Mouse (Mus musculus): ENCODE data around the gene Kmt2c. TPM values are rescaled to one million over a fixed set of nuclear protein-coding genes. Genes with fewer than 3 reads are reported as not detected.

Kmt2c gene
- total and polyA plus RNA-seq, 2 experiments, result 5.1 to 20.1 TPM

DNA sequence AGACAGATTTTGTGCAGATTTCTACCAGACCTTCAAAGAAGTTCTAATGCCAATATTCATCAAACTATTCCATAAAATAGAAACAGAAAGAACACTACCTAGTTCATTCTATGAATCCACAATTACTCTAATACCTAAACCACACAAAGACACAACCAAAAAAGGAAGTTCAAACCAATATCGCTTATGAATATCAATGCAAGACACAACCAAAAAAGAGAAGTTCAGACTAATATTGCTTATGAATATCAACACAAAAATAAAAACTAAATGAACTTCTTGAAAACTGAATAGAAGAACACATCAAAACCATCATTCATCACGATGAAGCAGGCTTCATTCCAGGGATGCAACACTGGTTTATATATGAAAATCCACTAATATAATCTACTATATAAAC lies 101.9 kb downstream of the Kmt2c start:
- peaks cover 2% of the 10 kb centered on the region; the same call in 1 of the 2 replicates for H3K79me2 ChIP-seq (ENCODE audit: control insufficient read depth, insufficient read depth, low read length)
- no peak for DNase-seq (ENCODE audit: extremely low read depth, low read depth, low spot score)
- peaks cover 16% of the 10 kb centered on the region for H3K36me3 ChIP-seq (ENCODE audit: control insufficient read depth, insufficient read depth, low read length)
- H3K27me3 ChIP-seq (ENCODE audit: control insufficient read depth, insufficient read depth, low read length), result no peaks in the 10 kb centered on the region
- H3K4me1 ChIP-seq (ENCODE audit: control insufficient read depth, insufficient read depth, low read length), result no peaks in the 10 kb centered on the region
- no peak for TF ChIP-seq CTCF (IDR thresholded peaks at IDR 0.05; ENCODE audit: low read depth, low read length)
- TF ChIP-seq POLR2A (IDR thresholded peaks at IDR 0.05; ENCODE audit: extremely low read depth, insufficient read depth, low read length), result no peak
- no peak overlapping the region for H3K9ac ChIP-seq (ENCODE audit: low read depth, low read length)
- no peak overlapping the region for H3K4me3 ChIP-seq (ENCODE audit: insufficient read depth, low read depth, low read length)
- H3K27ac ChIP-seq (replicated peaks; ENCODE audit: insufficient read depth, low read depth, low read length), result no peak overlapping the region
- WGBS, result 91% methylated on average over 2 of the region's 2 CpGs

DNA sequence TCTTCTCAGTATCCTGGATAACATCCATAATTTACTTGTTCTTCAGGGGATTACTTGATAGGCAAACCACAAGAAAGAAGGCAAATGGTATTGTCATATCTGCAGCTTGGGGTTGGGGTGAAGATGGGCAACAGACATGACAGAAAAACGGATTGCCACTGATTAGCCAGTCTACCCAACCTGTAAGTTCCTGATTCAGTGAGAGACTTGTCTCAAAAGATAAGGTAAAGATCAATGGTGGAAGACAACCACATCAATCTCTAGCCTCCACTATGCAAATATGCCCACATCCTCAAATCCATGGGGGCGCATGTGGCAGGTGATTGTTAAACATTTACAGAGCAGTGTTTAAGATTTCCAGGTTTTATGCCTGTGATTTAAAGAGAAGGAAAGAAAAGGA lies 105.9 kb downstream of the Kmt2c start:
- DNase-seq (ENCODE audit: extremely low read depth, low read depth, low spot score), result no peak
- no peak overlapping the region for H3K27ac ChIP-seq (replicated peaks; ENCODE audit: insufficient read depth, low read depth, low read length)
- TF ChIP-seq POLR2A (IDR thresholded peaks at IDR 0.05; ENCODE audit: extremely low read depth, insufficient read depth, low read length) (no peak), CTCF (IDR thresholded peaks at IDR 0.05; ENCODE audit: low read depth, low read length) (no peak)
- no peaks in the 10 kb centered on the region for H3K27me3 ChIP-seq (ENCODE audit: control insufficient read depth, insufficient read depth, low read length)
- WGBS, result 78% methylated on average over 2 of the region's 2 CpGs
- H3K36me3 ChIP-seq (ENCODE audit: control insufficient read depth, insufficient read depth, low read length), result peaks cover 11% of the 10 kb centered on the region
- no peaks in the 10 kb centered on the region; the same call in 1 of the 2 replicates for H3K79me2 ChIP-seq (ENCODE audit: control insufficient read depth, insufficient read depth, low read length)
- no peaks in the 10 kb centered on the region for H3K4me1 ChIP-seq (ENCODE audit: control insufficient read depth, insufficient read depth, low read length)
- H3K9ac ChIP-seq (ENCODE audit: low read depth, low read length), result no peak overlapping the region
- no peak overlapping the region for H3K4me3 ChIP-seq (ENCODE audit: insufficient read depth, low read depth, low read length)

DNA sequence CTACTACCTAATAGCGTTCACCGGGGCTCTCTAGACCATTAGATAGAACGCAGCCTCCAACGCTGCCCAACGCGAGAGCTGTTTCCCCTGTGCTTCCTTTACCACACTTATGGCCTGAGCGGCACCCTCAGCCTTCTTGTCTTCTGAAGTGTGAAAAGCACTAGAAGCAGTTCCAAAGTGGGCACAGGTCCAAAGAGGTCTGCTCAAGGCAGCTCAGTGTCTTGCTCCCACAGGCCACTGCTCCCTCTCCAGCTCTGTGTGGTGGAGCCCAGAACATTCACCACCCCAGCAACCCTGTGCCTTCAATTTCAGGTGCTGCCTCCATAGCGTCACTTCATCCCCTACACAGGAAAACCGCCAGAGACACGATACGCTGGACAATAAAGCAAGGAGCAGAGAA lies 115.0 kb downstream of the Kmt2c start:
- DNase-seq (ENCODE audit: extremely low read depth, low read depth, low spot score), result no peak
- H3K36me3 ChIP-seq (ENCODE audit: control insufficient read depth, insufficient read depth, low read length), result peaks cover 11% of the 10 kb centered on the region
- no peak overlapping the region for H3K4me3 ChIP-seq (ENCODE audit: insufficient read depth, low read depth, low read length)
- H3K27me3 ChIP-seq (ENCODE audit: control insufficient read depth, insufficient read depth, low read length), result no peaks in the 10 kb centered on the region
- 97% methylated on average over 11 of the region's 11 CpGs for WGBS
- H3K4me1 ChIP-seq (ENCODE audit: control insufficient read depth, insufficient read depth, low read length), result no peaks in the 10 kb centered on the region
- H3K9ac ChIP-seq (ENCODE audit: low read depth, low read length), result no peak overlapping the region
- TF ChIP-seq POLR2A (IDR thresholded peaks at IDR 0.05; ENCODE audit: extremely low read depth, insufficient read depth, low read length) (no peak), CTCF (IDR thresholded peaks at IDR 0.05; ENCODE audit: low read depth, low read length) (no peak)
- H3K79me2 ChIP-seq (ENCODE audit: control insufficient read depth, insufficient read depth, low read length), result no peaks in the 10 kb centered on the region; the same call in 1 of the 2 replicates
- H3K27ac ChIP-seq (replicated peaks; ENCODE audit: insufficient read depth, low read depth, low read length), result no peak overlapping the region

DNA sequence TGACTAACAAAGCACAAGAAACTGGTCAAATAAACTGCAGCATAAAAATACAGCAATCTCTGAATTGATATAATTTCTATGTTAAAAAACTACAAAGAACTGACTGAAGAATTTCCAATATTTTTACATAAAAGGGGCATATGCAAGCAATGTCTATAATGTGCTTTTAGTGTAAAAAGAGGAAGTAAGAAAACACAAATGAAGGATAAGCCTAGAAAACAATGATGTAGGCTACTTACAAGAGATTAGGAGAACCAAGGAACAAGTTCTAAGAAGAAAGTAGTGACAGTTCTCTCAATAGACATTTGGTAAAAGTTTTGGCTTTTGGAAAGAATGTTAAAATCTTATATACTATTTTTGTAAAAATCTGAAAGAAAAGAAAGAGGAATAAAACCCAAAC lies 119.4 kb downstream of the Kmt2c start:
- DNase-seq (ENCODE audit: extremely low read depth, low read depth, low spot score), result no peak
- TF ChIP-seq POLR2A (IDR thresholded peaks at IDR 0.05; ENCODE audit: extremely low read depth, insufficient read depth, low read length), result no peak
- TF ChIP-seq CTCF (IDR thresholded peaks at IDR 0.05; ENCODE audit: low read depth, low read length), result no peak
- H3K4me1 ChIP-seq (ENCODE audit: control insufficient read depth, insufficient read depth, low read length), result no peaks in the 10 kb centered on the region

DNA sequence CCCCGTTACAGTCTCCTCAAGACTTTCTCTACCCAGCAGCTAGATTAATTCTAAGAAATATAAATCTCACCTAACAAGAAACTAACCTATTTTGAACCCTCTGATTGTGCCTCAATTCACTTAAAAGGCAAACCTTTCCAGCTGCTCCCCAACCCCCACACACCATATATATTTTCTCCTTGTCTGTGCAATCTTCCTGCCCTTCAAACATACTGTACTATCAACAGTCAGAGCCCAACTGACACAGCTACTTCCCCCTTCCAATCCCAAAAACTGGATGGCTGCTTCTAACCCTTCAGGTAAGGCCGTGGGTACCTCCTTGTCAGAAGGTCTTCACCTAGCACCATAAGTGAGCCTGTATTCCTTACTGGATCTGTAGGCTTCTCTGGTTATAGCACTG lies 130.2 kb downstream of the Kmt2c start:
- no peak overlapping the region for H3K27ac ChIP-seq (replicated peaks; ENCODE audit: insufficient read depth, low read depth, low read length)
- H3K4me3 ChIP-seq (ENCODE audit: insufficient read depth, low read depth, low read length), result no peak overlapping the region
- TF ChIP-seq CTCF (IDR thresholded peaks at IDR 0.05; ENCODE audit: low read depth, low read length) (no peak), POLR2A (IDR thresholded peaks at IDR 0.05; ENCODE audit: extremely low read depth, insufficient read depth, low read length) (no peak)
- no peaks in the 10 kb centered on the region for H3K79me2 ChIP-seq (ENCODE audit: control insufficient read depth, insufficient read depth, low read length)
- no peak overlapping the region for H3K9ac ChIP-seq (ENCODE audit: low read depth, low read length)
- no peaks in the 10 kb centered on the region for H3K4me1 ChIP-seq (ENCODE audit: control insufficient read depth, insufficient read depth, low read length)
- no peak for DNase-seq (ENCODE audit: extremely low read depth, low read depth, low spot score)
- no peaks in the 10 kb centered on the region for H3K27me3 ChIP-seq (ENCODE audit: control insufficient read depth, insufficient read depth, low read length)
- peaks cover 9% of the 10 kb centered on the region for H3K36me3 ChIP-seq (ENCODE audit: control insufficient read depth, insufficient read depth, low read length)
- WGBS, result 100% methylated on average over 2 of the region's 2 CpGs

More for the DNA sequence above, 119.4 kb downstream of the Kmt2c start:
- no peak overlapping the region for H3K4me3 ChIP-seq (ENCODE audit: insufficient read depth, low read depth, low read length)
- H3K27me3 ChIP-seq (ENCODE audit: control insufficient read depth, insufficient read depth, low read length), result no peaks in the 10 kb centered on the region
- H3K79me2 ChIP-seq (ENCODE audit: control insufficient read depth, insufficient read depth, low read length), result no peaks in the 10 kb centered on the region; the same call in 1 of the 2 replicates
- no peak overlapping the region for H3K27ac ChIP-seq (replicated peaks; ENCODE audit: insufficient read depth, low read depth, low read length)
- H3K9ac ChIP-seq (ENCODE audit: low read depth, low read length), result no peak overlapping the region
- H3K36me3 ChIP-seq (ENCODE audit: control insufficient read depth, insufficient read depth, low read length), result peaks cover 11% of the 10 kb centered on the region

DNA sequence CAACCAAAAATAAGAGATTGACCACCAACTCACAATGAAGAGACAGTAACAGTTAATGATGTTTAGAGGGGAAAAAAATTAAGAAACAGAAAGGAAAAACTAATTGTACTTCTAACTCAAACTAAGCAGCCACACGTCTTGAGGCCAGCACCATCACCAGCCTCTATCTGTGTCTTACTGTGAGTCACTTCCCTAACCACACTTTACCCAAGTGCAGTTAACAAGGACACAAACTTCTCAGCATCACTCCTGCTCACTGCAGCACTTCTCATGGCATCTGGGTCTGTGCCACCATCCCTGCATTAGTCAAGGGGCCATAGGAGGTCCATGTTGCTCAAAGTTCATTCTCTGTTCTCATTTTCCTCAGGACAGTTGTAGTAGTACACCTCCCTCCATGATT lies 131.5 kb downstream of the Kmt2c start:
- Histone ChIP-seq H3K27ac (replicated peaks; ENCODE audit: insufficient read depth, low read depth, low read length) (no peak overlapping the region), H3K36me3 (ENCODE audit: control insufficient read depth, insufficient read depth, low read length) (peaks cover 8% of the 10 kb centered on the region), H3K79me2 (ENCODE audit: control insufficient read depth, insufficient read depth, low read length) (no peaks in the 10 kb centered on the region), H3K4me3 (ENCODE audit: insufficient read depth, low read depth, low read length) (no peak overlapping the region), H3K4me1 (ENCODE audit: control insufficient read depth, insufficient read depth, low read length) (no peaks in the 10 kb centered on the region), H3K27me3 (ENCODE audit: control insufficient read depth, insufficient read depth, low read length) (no peaks in the 10 kb centered on the region), H3K9ac (ENCODE audit: low read depth, low read length) (no peak overlapping the region)
- TF ChIP-seq CTCF (IDR thresholded peaks at IDR 0.05; ENCODE audit: low read depth, low read length) (no peak), POLR2A (IDR thresholded peaks at IDR 0.05; ENCODE audit: extremely low read depth, insufficient read depth, low read length) (no peak)
- DNase-seq (ENCODE audit: extremely low read depth, low read depth, low spot score), result no peak
- 90% methylated on average over 1 of the region's 1 CpGs for WGBS
